Mouse (Mus musculus) cortical plate, adult 2 months (tissue): ENCODE data around the gene E030030I06Rik.
"Not testable (repeated sequence)": the region's sequence is repeated elsewhere in the genome, so short reads cannot be mapped to it uniquely, and the experiment has no call there.

Experiments
- CTCF ChIP-seq: fragments of 200-500 bp; IDR thresholded peaks from 2 replicates; pipeline ENCODE4 v1.5.1; 2011; ENCODE audit warnings: mild to moderate bottlenecking, control low read depth, low read length; ENCODE audit not compliant: insufficient read depth; ENCODE audit errors: extremely low read depth
- POLR2A ChIP-seq: fragments of 200-500 bp; IDR thresholded peaks from 2 replicates; pipeline ENCODE4 v1.6.1; 2011; ENCODE audit warnings: mild to moderate bottlenecking, low read length, control low read depth; ENCODE audit not compliant: insufficient read depth; ENCODE audit errors: extremely low read depth

DNA sequence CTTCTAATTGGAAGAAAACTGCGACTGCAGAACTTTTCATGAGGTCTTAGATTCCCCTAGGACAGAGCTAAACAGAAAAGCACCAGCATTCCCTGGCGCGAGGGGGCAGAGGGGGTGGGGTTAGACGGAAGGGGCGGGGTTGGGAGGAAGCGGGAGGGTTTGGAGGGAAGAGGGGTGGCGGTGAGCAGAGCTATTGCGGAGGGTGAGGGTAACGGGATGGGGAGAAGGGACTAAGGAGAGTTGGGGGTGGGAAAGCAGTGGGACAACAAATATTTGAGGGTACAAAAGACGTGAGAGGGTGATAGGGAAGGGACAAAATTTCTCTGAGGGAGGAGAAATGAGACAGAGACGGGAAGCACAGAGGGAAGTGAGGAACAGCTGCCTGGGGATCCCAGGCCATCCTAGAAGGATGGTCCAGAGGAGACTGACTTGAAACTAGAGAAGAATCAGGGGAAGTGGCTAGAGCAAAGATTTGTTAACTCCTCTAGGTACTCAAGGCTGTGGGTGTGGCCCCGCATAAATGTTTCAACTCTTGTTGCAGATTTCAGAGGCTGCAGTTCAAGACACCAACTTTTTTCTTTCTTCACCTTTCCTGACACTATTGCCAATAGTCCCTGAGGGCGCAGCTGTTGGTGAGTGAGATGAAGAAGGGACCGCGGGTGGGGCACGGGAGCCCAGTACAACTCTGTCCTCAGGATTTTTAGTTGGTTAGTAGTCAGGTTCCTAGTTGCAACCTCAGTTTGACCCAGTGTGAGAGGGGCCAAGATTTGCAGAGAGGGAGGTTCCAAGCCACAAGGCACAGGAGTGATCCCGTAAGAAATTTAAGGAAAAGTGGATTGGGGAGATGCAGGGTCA is 24.5 kb upstream of the E030030I06Rik start:
- not testable (repeated sequence) for TF ChIP-seq POLR2A, CTCF
